Mouse (Mus musculus) hindbrain, embryonic 13.5 days (tissue): ENCODE results near the gene Ube3a. TPM values are rescaled to one million over a fixed set of nuclear protein-coding genes. Genes with fewer than 3 reads are reported as not detected.

ENCODE experiments used
- ATAC-seq: fragments of 200-750 bp; cut with Nextera tagmentation; 2 replicates; pipeline ENCODE4 v1.8.0; 2017; ENCODE audit warnings: moderate TSS enrichment; ENCODE audit not compliant: low FRiP score
- H3K27ac ChIP-seq: fragments of 300-500 bp; sonication (generic); 2 replicates; pipeline ENCODE4 v1.5.1; 2015; ENCODE audit warnings: inconsistent platforms, mild to moderate bottlenecking, moderate library complexity
- H3K27me3 ChIP-seq: fragments of 300-500 bp; sonication (generic); 2 replicates; pipeline ENCODE4 v1.6.1; 2015; ENCODE audit warnings: mild to moderate bottlenecking, inconsistent platforms
- H3K36me3 ChIP-seq: fragments of 300-500 bp; sonication (generic); 2 replicates; pipeline ENCODE4 v1.6.1; 2015; ENCODE audit warnings: mild to moderate bottlenecking, inconsistent platforms
- H3K4me1 ChIP-seq: fragments of 300-500 bp; sonication (generic); replicated peaks from 2 replicates; pipeline ENCODE4 v1.6.1; 2015; ENCODE audit warnings: inconsistent platforms
- H3K4me2 ChIP-seq: fragments of 300-500 bp; sonication (generic); 2 replicates; pipeline ENCODE4 v1.6.1; 2015; ENCODE audit warnings: inconsistent platforms, mild to moderate bottlenecking, moderate library complexity
- H3K4me3 ChIP-seq: fragments of 300-500 bp; sonication (generic); 2 replicates; pipeline ENCODE4 v1.5.1; 2015; ENCODE audit warnings: mild to moderate bottlenecking, inconsistent platforms
- H3K9ac ChIP-seq: fragments of 300-500 bp; sonication (generic); 2 replicates; pipeline ENCODE4 v1.6.1; 2015; ENCODE audit warnings: mild to moderate bottlenecking, inconsistent platforms
- H3K9me3 ChIP-seq: fragments of 300-500 bp; sonication (generic); 2 replicates; pipeline ENCODE4 v1.6.1; 2016; ENCODE audit warnings: inconsistent platforms
- WGBS: fragments of 180-500 bp; shearing (Covaris S2); methylation state at CpG from one replicate; pipeline ENCODE4 v1.1.7; 2015; 5-methylcytosine and 5-hydroxymethylcytosine counted together
- polyA plus RNA-seq: library from polyadenylated mRNA; unstranded; fragments of >200 nt; fragmentation: Nextera tagmentation; extraction: Ambion mirVana; gene quantifications from 2 replicates; pipeline ENCODE4 v1.2.1, GENCODE M21; 2015

Gene Ube3a
- polyA plus RNA-seq, 1 experiment from 2014 or later: 192 TPM

DNA sequence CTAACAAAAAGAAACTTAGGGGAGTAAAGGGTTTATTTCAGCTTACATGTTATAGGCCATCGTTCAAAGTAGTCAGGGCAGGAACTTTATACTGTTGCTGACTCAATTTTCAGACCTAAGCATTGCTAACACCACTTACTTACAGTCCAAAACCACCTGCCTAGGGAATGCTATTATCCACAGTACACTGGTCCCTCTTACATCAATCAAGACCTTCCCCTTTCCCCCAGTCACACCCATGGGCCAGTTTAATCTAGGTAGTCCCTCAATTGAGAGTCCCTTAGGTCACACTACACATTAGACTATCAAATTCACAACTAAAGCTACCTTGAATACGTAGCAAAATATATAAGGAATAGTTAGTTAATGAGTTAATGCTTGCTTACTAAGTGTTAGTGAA is 24.8 kb downstream of the Ube3a start:
- H3K4me3 ChIP-seq: no peak overlapping the region
- H3K9ac ChIP-seq: no peak overlapping the region
- no peaks in the 10 kb centered on the region for H3K4me1 ChIP-seq
- H3K27ac ChIP-seq: no peak overlapping the region
- peaks cover 26% of the 10 kb centered on the region for H3K36me3 ChIP-seq
- ATAC-seq: no peak
- WGBS: 99% methylated on average over 2 of the region's 2 CpGs
- no peaks in the 10 kb centered on the region for H3K27me3 ChIP-seq
- H3K9me3 ChIP-seq: peaks cover 7% of the 10 kb centered on the region; the same call in 1 of the 2 replicates
- H3K4me2 ChIP-seq: no peak overlapping the region

DNA sequence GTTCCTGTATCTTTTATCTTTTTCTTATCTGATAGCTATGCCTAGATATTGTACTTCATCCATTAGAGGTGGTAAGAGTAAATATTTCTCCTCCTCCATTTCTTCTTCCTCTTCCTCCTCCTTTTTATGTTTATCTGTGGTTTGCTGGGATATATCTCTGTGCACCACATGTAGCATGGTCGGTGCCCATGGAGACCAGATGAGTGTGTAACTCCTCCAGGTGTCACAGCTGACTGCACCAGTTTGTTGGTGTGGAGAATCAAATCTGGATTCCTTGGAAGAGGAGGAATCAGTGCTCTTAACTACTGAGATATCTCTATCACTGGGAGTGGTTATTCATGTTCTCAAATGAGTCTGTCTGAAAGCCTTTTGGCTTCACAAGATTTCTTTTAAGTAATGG is 37.0 kb downstream of the Ube3a start:
- Histone ChIP-seq H3K36me3 (no peaks in the 10 kb centered on the region), H3K4me2 (no peak overlapping the region), H3K4me1 (no peaks in the 10 kb centered on the region), H3K4me3 (no peak overlapping the region), H3K9ac (no peak overlapping the region), H3K27me3 (no peaks in the 10 kb centered on the region), H3K9me3 (no peaks in the 10 kb centered on the region), H3K27ac (no peak overlapping the region)
- ATAC-seq: no peak
- 97% methylated on average over 1 of the region's 1 CpGs for WGBS

GRCm38 (mm10) chr7:59271775-59272174 is 43.2 kb downstream of the Ube3a start:
- ATAC-seq: no peak
- H3K9ac ChIP-seq: no peak overlapping the region
- WGBS: 79% methylated on average over 4 of the region's 4 CpGs

GRCm38 (mm10) chr7:59312576-59312975 is 84.0 kb downstream of the Ube3a start:
- no peak for ATAC-seq
- 78% methylated on average over 1 of the region's 1 CpGs for WGBS

More at GRCm38 (mm10) chr7:59271775-59272174, 43.2 kb downstream of the Ube3a start:
- peaks cover 8% of the 10 kb centered on the region for H3K36me3 ChIP-seq
- no peak overlapping the region for H3K27ac ChIP-seq
- no peaks in the 10 kb centered on the region for H3K9me3 ChIP-seq
- no peaks in the 10 kb centered on the region for H3K4me1 ChIP-seq
- H3K4me2 ChIP-seq: no peak overlapping the region
- no peaks in the 10 kb centered on the region for H3K27me3 ChIP-seq
- H3K4me3 ChIP-seq: no peak overlapping the region

DNA sequence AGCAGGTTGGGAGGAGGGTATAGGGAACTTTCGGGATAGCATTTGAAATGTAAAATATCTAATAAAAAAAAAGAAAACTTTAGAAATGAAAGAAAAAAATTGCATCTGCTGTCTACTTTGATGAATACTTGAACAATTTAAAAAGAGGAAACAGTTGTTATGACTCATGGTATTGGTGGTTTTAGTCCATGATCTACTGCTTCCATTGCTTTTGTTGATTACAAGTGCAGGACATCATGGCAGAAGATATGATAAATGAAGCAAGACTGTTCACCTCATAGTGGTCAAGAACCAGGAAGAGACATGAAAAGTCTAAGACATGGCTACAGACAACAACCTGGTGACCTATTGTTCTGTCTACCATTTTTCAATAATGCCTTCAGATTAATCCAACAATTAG is 94.2 kb downstream of the Ube3a start:
- Histone ChIP-seq H3K4me2 (no peak overlapping the region), H3K4me1 (no peaks in the 10 kb centered on the region), H3K4me3 (no peak overlapping the region), H3K9me3 (no peaks in the 10 kb centered on the region), H3K27me3 (no peaks in the 10 kb centered on the region), H3K27ac (no peak overlapping the region), H3K9ac (no peak overlapping the region), H3K36me3 (no peaks in the 10 kb centered on the region)
- 93% methylated on average over 1 of the region's 1 CpGs for WGBS
- ATAC-seq: no peak

More at GRCm38 (mm10) chr7:59312576-59312975, 84.0 kb downstream of the Ube3a start:
- H3K27me3 ChIP-seq: no peaks in the 10 kb centered on the region
- H3K4me1 ChIP-seq: no peaks in the 10 kb centered on the region
- H3K4me2 ChIP-seq: no peak overlapping the region
- no peak overlapping the region for H3K27ac ChIP-seq
- H3K9ac ChIP-seq: no peak overlapping the region
- H3K4me3 ChIP-seq: no peak overlapping the region
- H3K9me3 ChIP-seq: no peaks in the 10 kb centered on the region
- H3K36me3 ChIP-seq: peaks cover 23% of the 10 kb centered on the region
